Mouse (Mus musculus): Measurements from ENCODE around the gene H2al1n.
"Not testable (repeated sequence)": the region's sequence is repeated elsewhere in the genome, so short reads cannot be mapped to it uniquely, and the experiment has no call there.

Gene H2al1n

GRCm38 (mm10) chrX:14210848-14211247 lies at the start of gene H2al1n:
H2al1n (plus strand) TSS chrX:14211148.
- DNase-seq (ENCODE audit: low spot score in 2 of 2), result not testable (repeated sequence)

- no peak for DNase-seq (ENCODE audit: low spot score in 2 of 2)
These were observed 11.7 kb upstream of the H2al1n start for GRCm38 (mm10) chrX:14199284-14199683.

- peak; percentile 13 to 20 for DNase-seq (ENCODE audit: low spot score in 2 of 2)
These were observed 4.7 kb upstream of the H2al1n start for GRCm38 (mm10) chrX:14206112-14206875.

GRCm38 (mm10) chrX:14229218-14229617 lies 18.3 kb downstream of the H2al1n start:
- peak in 1 of 2 experiments; percentile 4 for DNase-seq (ENCODE audit: low spot score in 2 of 2)

- DNase-seq (ENCODE audit: low spot score in 2 of 2), result no peak
These were observed 48.8 kb downstream of the H2al1n start for GRCm38 (mm10) chrX:14259597-14260239.

Measured in frontal cortex, postnatal 10 days (tissue).